Mouse (Mus musculus) lung, postnatal 10 days (tissue): Measurements from ENCODE around the gene Ttll9.

Experiments used
- DNase-seq: peaks from one replicate; pipeline ENCODE4 v3.0.0; 2021

Gene Ttll9

GRCm38 (mm10) chr2:153052700-153053351, 90.5 kb downstream of the Ttll9 start:
- DNase-seq = peak; percentile 36

DNA sequence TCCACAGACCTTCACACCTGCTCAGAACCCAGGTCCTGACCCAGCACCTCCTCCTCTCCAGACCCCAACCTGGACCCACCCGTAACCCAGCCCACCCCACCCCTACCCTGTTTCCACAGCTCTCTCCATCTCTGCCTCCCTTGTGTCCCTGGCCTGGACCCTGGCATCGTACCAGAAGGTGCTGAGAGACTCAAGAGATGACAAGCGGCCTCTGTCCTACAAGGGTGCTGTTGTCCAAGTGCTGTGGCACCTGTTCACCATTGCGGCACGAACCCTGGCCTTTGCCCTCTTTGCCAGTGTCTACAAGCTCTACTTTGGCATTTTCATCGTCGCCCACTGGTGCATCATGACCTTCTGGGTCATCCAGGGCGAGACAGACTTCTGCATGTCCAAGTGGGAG, 91.6 kb downstream of the Ttll9 start:
- no peak for DNase-seq

DNA sequence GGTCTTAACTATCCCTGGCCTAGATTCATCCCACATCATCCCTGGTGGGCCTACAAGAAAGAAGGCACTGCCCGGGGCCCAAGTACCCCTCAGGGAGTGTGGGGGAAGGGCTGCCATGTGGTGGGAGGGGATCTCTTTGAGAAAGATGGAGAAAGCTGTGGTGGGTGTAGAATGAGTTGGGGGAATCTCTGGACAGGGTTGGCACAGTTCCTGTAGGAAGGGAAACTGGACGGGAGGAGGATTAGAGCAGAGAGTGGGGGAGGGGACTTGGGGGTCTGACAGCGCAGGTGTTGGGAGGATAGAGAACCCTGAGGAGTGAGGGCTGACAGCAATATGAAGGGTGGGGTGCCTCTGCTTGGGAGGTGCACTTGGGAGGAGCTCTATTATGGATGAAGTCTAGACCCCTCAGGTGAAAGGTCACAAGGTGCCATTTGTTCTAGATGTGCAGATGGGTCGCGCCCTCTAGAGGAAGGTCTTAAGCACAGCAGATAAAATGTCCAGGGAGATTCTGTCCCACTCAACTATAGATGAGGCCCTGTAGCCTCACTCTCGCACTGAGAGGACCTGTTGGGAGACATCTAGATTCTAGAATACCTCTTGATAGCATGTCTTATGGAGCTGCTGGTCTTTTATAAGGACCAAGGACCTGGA, 93.1 kb downstream of the Ttll9 start:
- no peak for DNase-seq
